Mouse (Mus musculus): ENCODE data around the gene Tars2. TPM values are rescaled to one million over a fixed set of nuclear protein-coding genes. Genes with fewer than 3 reads are reported as not detected.

Tars2 gene
- total and polyA plus RNA-seq, 3 experiments = 141 to 237 TPM; not detected in 1

- Histone ChIP-seq H3K36me3 (ENCODE audit: control insufficient read depth in 1 of 2, insufficient read depth in 2 of 2, low read length in 2 of 2) (no peaks in the 10 kb centered on the region), H3K27me3 (ENCODE audit: control insufficient read depth in 1 of 2, insufficient read depth in 2 of 2, low read length in 2 of 2) (no peaks in the 10 kb centered on the region), H3K9me3 (replicated peaks; ENCODE audit: insufficient read depth, low read length) (no peaks in the 10 kb centered on the region), H3K79me2 (ENCODE audit: control insufficient read depth, insufficient read depth, low read length, poor library complexity) (no peaks in the 10 kb centered on the region), H3K4me3 (ENCODE audit: control insufficient read depth in 1 of 2, insufficient read depth in 1 of 2, low read depth in 2 of 2, low read length in 2 of 2) (no peak overlapping the region), H3K4me1 (ENCODE audit: control insufficient read depth in 1 of 2, insufficient read depth in 2 of 2, low read length in 2 of 2) (peaks cover 0 to 7% of the 10 kb centered on the region in 2 experiments; a peak in 1 of 4 replicates), H3K27ac (ENCODE audit: control insufficient read depth, low read depth, low read length) (no peak overlapping the region), H3K9ac (ENCODE audit: control insufficient read depth, low read depth, low read length, poor library complexity, severe bottlenecking) (no peak overlapping the region)
- no peak for DNase-seq (ENCODE audit: low read depth, low spot score)
- no peak for TF ChIP-seq SIN3A (IDR thresholded peaks at IDR 0.05; ENCODE audit: low read length)
- TF ChIP-seq GATA1 (IDR thresholded peaks at IDR 0.05; ENCODE audit: low read depth, low read length) = no peak
Measured at GRCm38 (mm10) chr3:95696360-95696759, 63.6 kb downstream of the Tars2 start.

- DNase-seq (ENCODE audit: low read depth, low spot score) = no peak
- Histone ChIP-seq H3K36me3 (ENCODE audit: control insufficient read depth in 1 of 2, insufficient read depth in 2 of 2, low read length in 2 of 2) (no peaks in the 10 kb centered on the region), H3K9me3 (replicated peaks; ENCODE audit: insufficient read depth, low read length) (no peaks in the 10 kb centered on the region), H3K4me1 (ENCODE audit: control insufficient read depth in 1 of 2, insufficient read depth in 2 of 2, low read length in 2 of 2) (peaks cover 0 to 7% of the 10 kb centered on the region in 2 experiments; a peak in 1 of 4 replicates), H3K4me3 (ENCODE audit: control insufficient read depth in 1 of 2, insufficient read depth in 1 of 2, low read depth in 2 of 2, low read length in 2 of 2) (no peak overlapping the region), H3K27me3 (ENCODE audit: control insufficient read depth in 1 of 2, insufficient read depth in 2 of 2, low read length in 2 of 2) (no peaks in the 10 kb centered on the region), H3K27ac (ENCODE audit: control insufficient read depth, low read depth, low read length) (no peak overlapping the region), H3K79me2 (ENCODE audit: control insufficient read depth, insufficient read depth, low read length, poor library complexity) (no peaks in the 10 kb centered on the region), H3K9ac (ENCODE audit: control insufficient read depth, low read depth, low read length, poor library complexity, severe bottlenecking) (no peak overlapping the region)
- TF ChIP-seq CTCF (IDR thresholded peaks at IDR 0.05 in 2 of 3, conservative IDR thresholded peaks at IDR 0.05 in 1 of 3; ENCODE audit: control insufficient read depth in 1 of 3, insufficient read depth in 1 of 3, low read depth in 2 of 3, low read length in 3 of 3, poor library complexity in 1 of 3, severe bottlenecking in 1 of 3) = no peak
- no peak for TF ChIP-seq GABPA (IDR thresholded peaks at IDR 0.05; ENCODE audit: low read depth, low read length)
- no peak for TF ChIP-seq UBTF (IDR thresholded peaks at IDR 0.05; ENCODE audit: borderline replicate concordance, insufficient read depth, low read depth, low read length)
- no peak for TF ChIP-seq EP300 (IDR thresholded peaks at IDR 0.05; ENCODE audit: low read depth in 1 of 2, low read length in 2 of 2)
- no peak for TF ChIP-seq MEF2A (IDR thresholded peaks at IDR 0.05; ENCODE audit: extremely low read depth, insufficient replicate concordance, low read depth, low read length, poor library complexity, severe bottlenecking)
- TF ChIP-seq MXI1 (IDR thresholded peaks at IDR 0.05; ENCODE audit: low read depth, low read length) = no peak
- no peak for TF ChIP-seq MAX (IDR thresholded peaks at IDR 0.05; ENCODE audit: low read length)
- no peak for TF ChIP-seq ZNF384 (IDR thresholded peaks at IDR 0.05; ENCODE audit: low read depth, low read length)
- TF ChIP-seq USF1 (IDR thresholded peaks at IDR 0.05; ENCODE audit: low read depth, low read length) = no peak
- TF ChIP-seq MYB (IDR thresholded peaks at IDR 0.05; ENCODE audit: low read depth, low read length) = no peak
- TF ChIP-seq ETS1 (IDR thresholded peaks at IDR 0.05; ENCODE audit: low read depth, low read length) = no peak
- no peak for TF ChIP-seq SMC3 (IDR thresholded peaks at IDR 0.05; ENCODE audit: low read depth, low read length)
- no peak for TF ChIP-seq MYC (IDR thresholded peaks at IDR 0.05; ENCODE audit: low read depth, low read length)
- TF ChIP-seq POLR2AphosphoS5 (IDR thresholded peaks at IDR 0.05; ENCODE audit: borderline replicate concordance, low read depth, low read length) = no peak
- no peak for TF ChIP-seq NELFE (IDR thresholded peaks at IDR 0.05; ENCODE audit: low read depth, low read length)
- TF ChIP-seq BHLHE40 (IDR thresholded peaks at IDR 0.05; ENCODE audit: borderline replicate concordance, low read depth, low read length) = no peak
- TF ChIP-seq E2F4 (IDR thresholded peaks at IDR 0.05; ENCODE audit: borderline replicate concordance, low read depth, low read length) = no peak
- no peak for TF ChIP-seq USF2 (IDR thresholded peaks at IDR 0.05; ENCODE audit: borderline replicate concordance in 1 of 2, insufficient read depth in 1 of 2, low read depth in 1 of 2, low read length in 2 of 2)
- TF ChIP-seq NRF1 (IDR thresholded peaks at IDR 0.05; ENCODE audit: insufficient read depth, low read depth, low read length, poor library complexity, severe bottlenecking) = no peak
- no peak for TF ChIP-seq SIN3A (IDR thresholded peaks at IDR 0.05; ENCODE audit: low read length)
Measured at GRCm38 (mm10) chr3:95695796-95696195, 64.2 kb downstream of the Tars2 start.
